Mouse (Mus musculus) spleen, adult 2 months (tissue): Measurements from ENCODE around the gene Aatf.

ENCODE experiments used
- CTCF ChIP-seq: fragments of 200-500 bp; IDR thresholded peaks from 2 replicates; pipeline ENCODE4 v1.5.1; 2011; ENCODE audit warnings: mild to moderate bottlenecking, inconsistent platforms; ENCODE audit not compliant: insufficient read depth, insufficient read length, insufficient replicate concordance; ENCODE audit errors: extremely low read depth
- POLR2A ChIP-seq: fragments of 200-500 bp; IDR thresholded peaks from 2 replicates; pipeline ENCODE4 v1.6.1; 2011; ENCODE audit warnings: low read depth, low read length, inconsistent platforms

DNA sequence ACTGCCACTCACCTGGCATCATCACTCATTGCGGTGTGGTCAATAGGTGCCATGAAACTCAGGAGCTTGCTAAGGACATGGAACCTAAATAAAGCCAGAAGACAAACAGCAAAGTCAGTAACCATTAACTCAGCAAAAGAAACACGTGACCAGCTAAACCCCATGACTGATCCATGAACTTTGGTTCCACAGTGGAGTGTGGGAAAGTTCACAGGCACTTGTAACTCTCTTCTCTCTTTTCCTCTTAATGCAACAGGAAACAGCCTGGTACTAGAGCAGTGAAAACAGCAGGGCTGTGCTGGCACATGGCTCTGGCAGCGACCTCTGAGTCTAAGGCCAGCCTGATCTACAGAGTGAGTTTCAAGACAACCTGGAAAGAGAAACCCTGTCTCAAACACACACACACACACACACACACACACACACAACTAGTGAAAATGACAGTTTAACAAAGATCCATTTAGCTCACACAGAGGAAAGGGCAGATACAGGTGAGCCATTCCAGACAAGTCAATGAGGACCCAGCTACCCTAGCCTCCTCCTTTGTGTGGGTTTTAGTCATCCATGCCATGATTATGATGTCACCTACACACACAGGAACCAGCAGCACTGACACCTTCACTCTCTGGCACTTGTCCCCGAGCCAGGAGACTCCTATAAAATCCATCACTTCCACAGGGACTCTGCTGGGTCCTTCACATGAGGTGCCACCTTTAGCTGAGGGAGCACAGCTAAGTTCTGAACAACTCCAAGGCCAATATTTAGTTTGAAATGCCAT is 70.6 kb downstream of the Aatf start:
- no peak for TF ChIP-seq POLR2A
- no peak for TF ChIP-seq CTCF
